Mouse (Mus musculus) limb, embryonic 14.5 days (tissue): ENCODE results near the gene Apc2. TPM values are rescaled to one million over a fixed set of nuclear protein-coding genes. Genes with fewer than 3 reads are reported as not detected.

ENCODE experiments used
- ATAC-seq: fragments of 200-750 bp; cut with Nextera tagmentation; 2 replicates; pipeline ENCODE4 v1.8.0; 2017; ENCODE audit warnings: low read depth, moderate number of reproducible peaks, moderate TSS enrichment; ENCODE audit not compliant: low FRiP score
- DNase-seq: peaks from one replicate; pipeline ENCODE4 v3.0.0-alpha.2; 2015; ENCODE audit warnings: low spot score
- H3K27ac ChIP-seq: fragments of 300-500 bp; sonication (generic); replicated peaks from 2 replicates; pipeline ENCODE4 v1.5.1; 2014; ENCODE audit warnings: low read depth, mild to moderate bottlenecking, low read length, moderate library complexity, mixed read lengths
- H3K27me3 ChIP-seq: fragments of 300-500 bp; sonication (generic); 2 replicates; pipeline ENCODE4 v1.6.1; 2014; ENCODE audit warnings: low read length, mixed read lengths; ENCODE audit not compliant: control insufficient read depth, insufficient read depth
- H3K36me3 ChIP-seq: fragments of 300-500 bp; sonication (generic); 2 replicates; pipeline ENCODE4 v1.6.1; 2014; ENCODE audit warnings: mild to moderate bottlenecking, low read length, moderate library complexity, mixed read lengths; ENCODE audit not compliant: control insufficient read depth, insufficient read depth
- H3K4me1 ChIP-seq: fragments of 300-500 bp; sonication (generic); 2 replicates; pipeline ENCODE4 v1.6.1; 2014; ENCODE audit warnings: antibody characterized with exemption, low read length, mixed read lengths; ENCODE audit not compliant: control insufficient read depth, insufficient read depth
- H3K4me2 ChIP-seq: fragments of 300-500 bp; sonication (generic); replicated peaks from 2 replicates; pipeline ENCODE4 v1.6.1; 2014; ENCODE audit warnings: low read depth, mild to moderate bottlenecking, low read length, moderate library complexity; ENCODE audit not compliant: severe bottlenecking
- H3K4me3 ChIP-seq: fragments of 300-500 bp; sonication (generic); replicated peaks from 2 replicates; pipeline ENCODE4 v1.5.1; 2014; ENCODE audit warnings: low read length
- H3K9ac ChIP-seq: fragments of 300-500 bp; sonication (generic); 2 replicates; pipeline ENCODE4 v1.6.1; 2014; ENCODE audit warnings: mild to moderate bottlenecking, low read depth, low read length, moderate library complexity; ENCODE audit not compliant: severe bottlenecking
- H3K9me3 ChIP-seq: fragments of 300-500 bp; sonication (generic); 2 replicates; pipeline ENCODE4 v1.6.1; 2016; ENCODE audit warnings: low read length; ENCODE audit not compliant: control insufficient read depth
- POLR2A ChIP-seq: fragments of 200-500 bp; IDR thresholded peaks from 2 replicates; pipeline ENCODE4 v1.8.0; 2012; ENCODE audit warnings: inconsistent platforms, mild to moderate bottlenecking, moderate library complexity, borderline replicate concordance; ENCODE audit not compliant: insufficient read depth, insufficient read length; ENCODE audit errors: extremely low read depth
- WGBS: fragments of 180-500 bp; shearing (Covaris S2); extraction: QIAGEN DNeasy Blood & Tissue Kit; methylation state at CpG from one replicate; pipeline ENCODE4 v1.1.7; 2014; 5-methylcytosine and 5-hydroxymethylcytosine counted together
- polyA plus RNA-seq, 2 experiments: library from polyadenylated mRNA; depleted of rRNA in 1 of 2; stranded (reverse) in 1 of 2; unstranded in 1 of 2; fragments of >200 nt; fragmentation: Nextera tagmentation in 1 of 2; extraction: Ambion mirVana in 1 of 2; gene quantifications; 2 replicates each; pipeline versions ENCODE4 v1.2.1 to v1.2.3; 2012 to 2014

The Apc2 gene
- polyA plus RNA-seq, 2 experiments: 1.5 to 2.5 TPM

- Histone ChIP-seq H3K4me2 (0 out of 2 replicates have a peak overlapping the region, but pooled peaks have one; percentile 45), H3K36me3 (no peaks in the 10 kb centered on the region), H3K4me3 (peak overlapping the region; percentile 29), H3K27me3 (peaks cover 98% of the 10 kb centered on the region), H3K9ac (0 out of 2 replicates have a peak overlapping the region, but pooled peaks have one; percentile 25), H3K27ac (no peak overlapping the region), H3K9me3 (no peaks in the 10 kb centered on the region), H3K4me1 (peaks cover 20% of the 10 kb centered on the region)
- no peak for DNase-seq
- no peak for TF ChIP-seq POLR2A
- no peak for ATAC-seq
- 15% methylated on average over 14 of the region's 17 CpGs for WGBS
These were observed 51.8 kb downstream of the Apc2 start for GRCm38 (mm10) chr10:80347514-80347967.

DNA sequence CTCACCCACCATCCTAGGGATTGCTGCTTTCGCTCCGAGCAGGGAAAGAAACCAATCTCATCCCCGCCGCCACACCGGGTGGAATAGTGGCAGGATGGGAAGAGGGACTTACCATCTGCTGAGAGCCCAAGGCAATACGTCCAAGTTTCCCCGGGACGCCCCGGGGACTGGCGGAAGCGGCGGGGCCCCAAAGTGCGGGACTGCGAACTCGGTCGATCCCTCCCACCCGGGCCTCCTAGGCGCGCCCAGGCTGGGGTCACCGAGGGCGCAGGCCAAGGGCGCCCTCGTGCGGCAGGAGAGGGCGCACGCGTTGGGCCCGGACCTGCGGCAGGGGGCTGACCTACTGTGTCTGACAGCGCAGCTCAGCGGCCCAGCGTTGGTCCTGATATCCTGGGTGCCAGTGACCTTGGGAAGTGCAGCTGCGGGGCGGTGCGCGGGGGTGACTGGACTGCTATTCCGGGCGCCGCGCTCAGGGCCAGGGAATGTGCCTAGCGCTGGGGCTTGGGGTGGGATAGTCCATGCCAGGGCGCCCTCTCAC lies 52.5 kb downstream of the Apc2 start, which contains the start of gene Adamtsl5:
Adamtsl5 (minus strand) TSS at position 169 of the 538 bp plus-strand sequence.
- peak within 1 kb of the TSS; percentile 45 for H3K4me2 ChIP-seq
- ATAC-seq (peak; percentile 36), DNase-seq (no peak)
- no peak within 1 kb of the TSS for H3K27ac ChIP-seq
- H3K4me3 ChIP-seq: peak within 1 kb of the TSS; percentile 29
- H3K36me3 ChIP-seq: no peaks in the 10 kb centered on the region
- H3K9ac ChIP-seq: peak within 1 kb of the TSS; percentile 25; the same call in 1 of the 2 replicates
- H3K9me3 ChIP-seq: no peaks in the 10 kb centered on the region
- no peak for TF ChIP-seq POLR2A
- H3K27me3 ChIP-seq: peaks cover 98% of the 10 kb centered on the region
- WGBS: under 1% methylated on average over 32 of the region's 42 CpGs
- H3K4me1 ChIP-seq: peaks cover 13% of the 10 kb centered on the region

DNA sequence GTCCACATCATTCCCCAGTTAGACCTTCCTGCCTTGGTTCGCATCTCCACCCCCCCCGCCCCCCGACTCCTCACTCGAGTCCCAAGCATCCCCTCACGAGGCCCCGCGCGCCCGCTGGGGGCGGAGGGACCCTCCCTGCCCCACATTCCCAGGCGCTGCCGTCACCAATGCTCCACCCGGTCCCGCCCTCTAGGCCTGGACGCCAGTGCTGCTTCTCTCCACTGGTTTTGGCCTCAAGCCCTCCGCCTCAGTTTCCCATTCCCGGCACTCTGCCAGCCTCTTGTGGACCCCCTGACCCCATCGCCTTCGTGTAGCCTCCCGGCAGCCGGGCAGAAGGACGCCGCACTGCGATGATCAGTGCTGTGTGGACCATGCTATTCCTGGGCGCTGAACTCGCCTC lies 53.2 kb downstream of the Apc2 start:
- H3K9ac ChIP-seq: no peak overlapping the region
- no peaks in the 10 kb centered on the region for H3K36me3 ChIP-seq
- ATAC-seq: no peak
- peaks cover 13% of the 10 kb centered on the region for H3K4me1 ChIP-seq
- H3K4me3 ChIP-seq: peak overlapping the region; percentile 29
- peaks cover 95% of the 10 kb centered on the region for H3K27me3 ChIP-seq
- DNase-seq: no peak
- 18% methylated on average over 26 of the region's 26 CpGs for WGBS
- H3K4me2 ChIP-seq: peak overlapping the region; percentile 45
- no peak overlapping the region for H3K27ac ChIP-seq
- no peak for TF ChIP-seq POLR2A
- no peaks in the 10 kb centered on the region for H3K9me3 ChIP-seq

DNA sequence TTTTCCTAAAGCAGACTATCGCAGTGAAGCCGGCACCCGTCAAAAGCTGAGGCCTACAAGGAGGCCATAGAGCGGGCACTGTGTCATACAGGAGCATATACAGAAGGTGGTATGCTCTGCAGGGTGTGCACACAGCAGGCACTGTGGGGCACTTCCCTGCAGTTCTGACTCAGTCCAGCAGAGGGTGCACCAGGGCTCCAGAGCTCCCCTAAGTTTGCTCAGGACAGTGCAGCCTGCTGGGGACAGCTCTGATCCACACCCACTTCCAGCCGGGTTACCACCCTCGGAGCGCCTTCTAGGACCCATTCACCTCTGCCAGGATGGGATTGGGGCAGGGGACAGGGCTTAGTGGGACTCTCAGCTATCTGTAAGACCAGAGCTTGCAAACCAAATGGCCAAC lies 54.5 kb downstream of the Apc2 start:
- Histone ChIP-seq H3K27ac (no peak overlapping the region), H3K27me3 (peaks cover 86% of the 10 kb centered on the region), H3K9me3 (no peaks in the 10 kb centered on the region), H3K4me3 (no peak overlapping the region), H3K9ac (no peak overlapping the region), H3K4me2 (no peak overlapping the region), H3K36me3 (no peaks in the 10 kb centered on the region), H3K4me1 (peaks cover 10% of the 10 kb centered on the region)
- peak; percentile 75 for DNase-seq
- under 1% methylated on average over 7 of the region's 7 CpGs for WGBS
- no peak for TF ChIP-seq POLR2A
- peak; percentile 70 for ATAC-seq

GRCm38 (mm10) chr10:80351896-80352295 lies 56.1 kb downstream of the Apc2 start:
- Histone ChIP-seq H3K9ac (no peak overlapping the region), H3K27ac (no peak overlapping the region), H3K4me3 (no peak overlapping the region), H3K9me3 (no peaks in the 10 kb centered on the region), H3K4me2 (no peak overlapping the region), H3K36me3 (no peaks in the 10 kb centered on the region), H3K4me1 (peaks cover 17% of the 10 kb centered on the region), H3K27me3 (peaks cover 87% of the 10 kb centered on the region)
- ATAC-seq (no peak), DNase-seq (no peak)
- no peak for TF ChIP-seq POLR2A
- 25% methylated on average over 11 of the region's 11 CpGs for WGBS
